Comparison of ENCODE assay signal across 9 mouse cellular contexts in the genomic region with DNA sequence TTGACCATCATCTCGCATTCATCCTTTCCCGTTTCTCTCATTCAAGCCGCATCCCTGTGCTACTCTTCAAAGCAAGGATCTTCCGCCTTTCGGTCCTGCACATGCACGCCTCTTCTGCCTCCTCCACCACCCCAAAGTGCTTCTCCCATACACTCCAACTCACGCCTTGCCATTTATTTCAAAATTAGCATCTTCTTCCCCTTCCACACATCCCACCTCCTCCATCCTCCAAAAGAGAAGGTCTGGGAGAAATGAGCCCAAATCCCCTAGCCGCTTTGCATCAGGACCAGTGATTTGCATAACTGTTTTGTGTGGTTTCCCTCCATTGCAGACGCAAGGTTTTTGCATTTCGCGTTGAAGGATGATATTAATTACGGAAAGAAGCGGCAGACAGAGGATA. TPM values are rescaled to one million over a fixed set of nuclear protein-coding genes. Genes with fewer than 3 reads are reported as not detected.
DNase-seq lines count a peak whose midpoint lies in the region; ATAC-seq and TF ChIP-seq lines count a peak whose summit lies in the region.
"Had no signal": no experiment of that assay in that cellular context is flagged by ENCODE, and none has a peak within 500 bp of the region (broad histone marks: within the 10 kb centered on the region; RNA-seq: fewer than 3 reads in every experiment).

No protein-coding gene starts in this region.

- peak overlapping the region; percentile 97 for H3K27ac ChIP-seq in layer of hippocampus, adult 2 months
- H3K27ac ChIP-seq in cortical plate, adult 2 months (ENCODE audit: insufficient read depth, low read length) = peak overlapping the region; percentile 86
- peak overlapping the region; percentile 96; the same call in 1 of the 2 replicates for H3K27ac ChIP-seq in hindbrain, embryonic 13.5 days
- no peak overlapping the region for H3K27ac ChIP-seq in neural tube, embryonic 12.5 days

- peaks cover 3% of the 10 kb centered on the region; the same call in 1 of the 2 replicates for H3K4me1 ChIP-seq in cortical plate, adult 2 months (ENCODE audit: control insufficient read depth, insufficient read depth, low read length)
- peaks cover 15% of the 10 kb centered on the region for H3K4me1 ChIP-seq in hindbrain, embryonic 13.5 days (replicated peaks)
- 0 out of 2 replicates have a peak, but pooled peaks cover 4% of the 10 kb centered on the region for H3K4me1 ChIP-seq in neural tube, embryonic 12.5 days

- no peak for ATAC-seq in hindbrain, embryonic 13.5 days (ENCODE audit: low FRiP score)
- ATAC-seq in neural tube, embryonic 12.5 days (ENCODE audit: low FRiP score, low read depth) = no peak

- no peak for TF ChIP-seq CTCF in layer of hippocampus, adult 2 months (conservative IDR thresholded peaks at IDR 0.05)
- no peak for TF ChIP-seq CTCF in cortical plate, adult 2 months (IDR thresholded peaks at IDR 0.05; ENCODE audit: extremely low read depth, insufficient read depth, low read length)

- TF ChIP-seq POLR2A in cortical plate, adult 2 months (IDR thresholded peaks at IDR 0.05; ENCODE audit: extremely low read depth, insufficient read depth, low read length) = no peak

- peak in 1 of 2 experiments; percentile 47 for DNase-seq in layer of hippocampus, adult 2 months (ENCODE audit: low spot score in 2 of 2)
- DNase-seq in layer of hippocampus, adult 9-10 months (ENCODE audit: low spot score) = no peak
- no peak for DNase-seq in testis, postnatal 10 days (ENCODE audit: low spot score)
- DNase-seq in natural killer cell, adult 2 months (ENCODE audit: low spot score in 2 of 2) = no peak
- no peak for DNase-seq in layer of hippocampus, adult 9-11 months
- DNase-seq: liver had no signal

- no peaks in the 10 kb centered on the region for H3K27me3 ChIP-seq in hindbrain, embryonic 13.5 days
- no peaks in the 10 kb centered on the region for H3K27me3 ChIP-seq in neural tube, embryonic 12.5 days (replicated peaks)

- H3K4me2 ChIP-seq in hindbrain, embryonic 13.5 days = peak overlapping the region; percentile 70
- H3K4me2 ChIP-seq in neural tube, embryonic 12.5 days (replicated peaks) = peak overlapping the region; percentile 76

- peak overlapping the region; percentile 92 for H3K4me3 ChIP-seq in layer of hippocampus, adult 2 months
- H3K4me3 ChIP-seq in cortical plate, adult 2 months (ENCODE audit: insufficient read depth, low read length) = peak overlapping the region; percentile 91
- peak overlapping the region; percentile 74 for H3K4me3 ChIP-seq in hindbrain, embryonic 13.5 days
- peak overlapping the region; percentile 74 for H3K4me3 ChIP-seq in neural tube, embryonic 12.5 days

- H3K9ac ChIP-seq in hindbrain, embryonic 13.5 days = peak overlapping the region; percentile 89
- H3K9ac ChIP-seq in neural tube, embryonic 12.5 days = no peak overlapping the region

- WGBS in hindbrain, embryonic 13.5 days = 6% methylated on average over 13 of the region's 13 CpGs
- WGBS in neural tube, embryonic 12.5 days = 4% methylated on average over 13 of the region's 13 CpGs

- H3K9me3 ChIP-seq in hindbrain, embryonic 13.5 days = no peaks in the 10 kb centered on the region
- no peaks in the 10 kb centered on the region for H3K9me3 ChIP-seq in neural tube, embryonic 12.5 days

- no peaks in the 10 kb centered on the region for H3K36me3 ChIP-seq in hindbrain, embryonic 13.5 days
- no peaks in the 10 kb centered on the region for H3K36me3 ChIP-seq in neural tube, embryonic 12.5 days

RNA-seq across cellular contexts. Expression of a gene that starts 1.9 kb away (rescaled TPM):
- total RNA-seq in layer of hippocampus, adult 2 months (2021) = 100 to 1,000 TPM; 212 to 245 TPM
- 72.3 and 75.0 TPM in 2 replicates for polyA plus RNA-seq in cortical plate, adult 2 months (2012; rRNA removed)
- 31.4 and 37.3 TPM in 2 replicates for polyA plus RNA-seq in hindbrain, embryonic 13.5 days (2015; fragmentation: Nextera tagmentation; extraction: Ambion mirVana)
- 12.0 and 13.9 TPM in 2 replicates for polyA plus RNA-seq in neural tube, embryonic 12.5 days (2016; fragmentation: Nextera tagmentation; extraction: Ambion mirVana)
